Mouse (Mus musculus) heart, postnatal 0 days (tissue): ENCODE data around the gene Sema5a. TPM values are rescaled to one million over a fixed set of nuclear protein-coding genes. Genes with fewer than 3 reads are reported as not detected.
A peak's percentile ranks its signal among the peaks of the same experiment; 100 is the strongest.

Experiments used
- ATAC-seq: fragments of 200-750 bp; cut with Nextera tagmentation; 2 replicates; pipeline ENCODE4 v1.8.0; 2017; ENCODE audit warnings: low read depth, moderate number of reproducible peaks, moderate library complexity; ENCODE audit not compliant: insufficient read depth
- DNase-seq: peaks from one replicate; pipeline ENCODE4 v3.0.0-alpha.2; 2016; ENCODE audit warnings: low spot score
- H3K27ac ChIP-seq: fragments of 300-500 bp; sonication (generic); 2 replicates; pipeline ENCODE4 v1.5.1; 2014; ENCODE audit warnings: low read depth, mild to moderate bottlenecking
- H3K27me3 ChIP-seq: fragments of 300-500 bp; sonication (generic); 2 replicates; pipeline ENCODE4 v1.6.1; 2014; ENCODE audit warnings: low read length, mixed read lengths; ENCODE audit not compliant: control insufficient read depth, insufficient read depth
- H3K36me3 ChIP-seq: fragments of 300-500 bp; sonication (generic); replicated peaks from 2 replicates; pipeline ENCODE4 v1.6.1; 2014; ENCODE audit warnings: low read length, mixed read lengths; ENCODE audit not compliant: control insufficient read depth, insufficient read depth
- H3K4me1 ChIP-seq: fragments of 300-500 bp; sonication (generic); 2 replicates; pipeline ENCODE4 v1.6.1; 2014; ENCODE audit warnings: antibody characterized with exemption; ENCODE audit not compliant: control insufficient read depth, insufficient read depth
- H3K4me2 ChIP-seq: fragments of 300-500 bp; sonication (generic); 2 replicates; pipeline ENCODE4 v1.6.1; 2014; ENCODE audit warnings: low read depth, mild to moderate bottlenecking, low read length, moderate library complexity
- H3K4me3 ChIP-seq: fragments of 300-500 bp; sonication (generic); 2 replicates; pipeline ENCODE4 v1.5.1; 2014; ENCODE audit warnings: low read depth, low read length
- H3K9ac ChIP-seq: fragments of 300-500 bp; sonication (generic); replicated peaks from 2 replicates; pipeline ENCODE4 v1.6.1; 2014; ENCODE audit warnings: low read depth, low read length, mixed read lengths
- H3K9me3 ChIP-seq: fragments of 300-500 bp; sonication (generic); replicated peaks from 2 replicates; pipeline ENCODE4 v1.6.1; 2016; ENCODE audit warnings: low read length; ENCODE audit not compliant: control insufficient read depth
- CTCF ChIP-seq: IDR thresholded peaks from 2 replicates; pipeline ENCODE4 v1.5.1; 2016; ENCODE audit warnings: antibody characterized with exemption, control low read depth, low read depth
- EP300 ChIP-seq: IDR thresholded peaks from 2 replicates; pipeline ENCODE4 v1.6.1; 2016; ENCODE audit warnings: antibody characterized with exemption, low read depth
- WGBS: fragments of 180-500 bp; shearing (Covaris S2); extraction: QIAGEN DNeasy Blood & Tissue Kit; methylation state at CpG from one replicate; pipeline ENCODE4 v1.1.7; 2014; 5-methylcytosine and 5-hydroxymethylcytosine counted together
- polyA plus RNA-seq: library from polyadenylated mRNA; unstranded; fragments of >200 nt; fragmentation: Nextera tagmentation; extraction: Ambion mirVana; gene quantifications from 2 replicates; pipeline ENCODE4 v1.2.1, GENCODE M21; 2015
- total RNA-seq: library from RNA; depleted of rRNA; stranded (reverse); fragments of >200 nt; gene quantifications from 2 replicates; pipeline ENCODE4 v1.2.3, GENCODE M21; 2014; ENCODE audit warnings: low replicate concordance

Gene Sema5a
- total and polyA plus RNA-seq, 2 experiments from 2014 or later = 3.7 to 11.5 TPM

DNA sequence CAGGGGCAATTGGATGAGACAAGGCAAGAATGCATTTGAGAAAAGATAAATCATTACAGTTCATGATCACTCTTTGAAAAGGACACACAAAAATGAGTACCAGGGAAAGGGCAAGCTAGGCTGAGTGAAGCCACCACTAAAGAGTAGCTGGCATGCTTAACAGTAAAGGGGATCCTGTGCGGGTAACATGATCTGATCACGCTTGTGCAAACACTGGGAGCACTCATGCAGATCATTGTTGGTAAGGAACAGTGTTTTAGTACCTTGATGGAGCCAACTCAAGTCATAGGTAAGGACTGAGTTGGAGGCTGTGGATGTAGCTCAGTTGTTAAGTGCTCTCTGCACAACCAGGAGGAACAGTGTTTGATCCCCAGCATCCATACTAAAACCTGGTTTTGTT lies 273.3 kb downstream of the Sema5a start:
- Histone ChIP-seq H3K9ac (no peak overlapping the region), H3K4me1 (peaks cover 9% of the 10 kb centered on the region; the same call in 1 of the 2 replicates), H3K4me3 (no peak overlapping the region), H3K4me2 (no peak overlapping the region), H3K27me3 (no peaks in the 10 kb centered on the region), H3K27ac (no peak overlapping the region), H3K9me3 (no peaks in the 10 kb centered on the region), H3K36me3 (no peaks in the 10 kb centered on the region)
- ATAC-seq = no peak
- 69% methylated on average over 2 of the region's 2 CpGs for WGBS
- no peak for DNase-seq
- no peak for TF ChIP-seq CTCF
- TF ChIP-seq EP300 = no peak

DNA sequence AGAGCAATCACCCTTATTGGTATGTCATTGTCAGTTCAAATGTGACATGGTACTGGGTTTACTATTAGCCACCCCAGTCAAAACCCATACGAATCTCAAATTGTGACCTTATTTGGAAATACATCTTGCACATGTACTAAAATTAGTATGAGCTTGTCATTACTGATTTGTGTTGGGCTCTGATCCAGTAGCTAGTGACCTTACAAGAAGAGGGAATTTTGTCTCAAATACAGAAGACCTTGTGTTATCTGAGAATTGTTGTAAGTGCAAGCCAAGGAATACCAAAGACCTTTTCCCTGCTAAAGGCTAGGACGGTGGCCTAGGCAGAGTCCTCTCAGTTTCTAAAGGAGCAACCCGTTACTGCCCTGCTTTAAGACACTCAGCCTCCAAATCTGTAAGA lies 287.9 kb downstream of the Sema5a start:
- TF ChIP-seq EP300 (no peak), CTCF (no peak)
- ATAC-seq (peak; percentile 80), DNase-seq (peak; percentile 82)
- no peak overlapping the region for H3K4me3 ChIP-seq
- 32% methylated on average over 3 of the region's 3 CpGs for WGBS
- no peak overlapping the region for H3K4me2 ChIP-seq
- H3K36me3 ChIP-seq = no peaks in the 10 kb centered on the region
- H3K9ac ChIP-seq = no peak overlapping the region
- peak overlapping the region; percentile 64 for H3K27ac ChIP-seq
- no peaks in the 10 kb centered on the region for H3K27me3 ChIP-seq
- no peaks in the 10 kb centered on the region for H3K9me3 ChIP-seq
- 0 out of 2 replicates have a peak, but pooled peaks cover 13% of the 10 kb centered on the region for H3K4me1 ChIP-seq

DNA sequence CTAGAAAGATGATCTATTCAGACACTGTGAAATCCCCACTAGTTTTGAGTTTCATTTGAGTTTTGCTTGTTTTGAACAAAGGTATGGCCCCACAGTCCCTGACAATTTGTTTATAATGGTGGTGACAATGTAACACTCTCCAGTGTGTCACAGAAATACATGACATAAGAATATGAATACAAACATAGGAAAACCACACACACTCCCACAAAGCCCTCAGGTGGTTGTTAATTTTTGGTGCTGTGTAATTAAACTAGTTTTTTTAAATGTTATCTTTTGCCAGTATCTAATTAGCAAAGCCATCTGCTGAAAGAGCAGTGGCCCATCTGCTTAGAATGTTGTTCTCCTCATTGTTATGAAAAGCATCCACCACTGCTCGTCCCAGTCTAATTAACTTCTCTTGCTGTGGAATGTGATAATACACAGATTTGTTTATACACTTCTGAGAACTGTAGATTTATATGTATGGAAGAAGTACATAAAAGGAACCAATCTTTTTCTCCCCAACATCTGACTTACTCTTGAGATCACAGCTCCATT lies 289.0 kb downstream of the Sema5a start:
- no peak for ATAC-seq
- no peak for DNase-seq
- Histone ChIP-seq H3K4me2 (no peak overlapping the region), H3K4me1 (0 out of 2 replicates have a peak, but pooled peaks cover 13% of the 10 kb centered on the region), H3K4me3 (no peak overlapping the region), H3K9me3 (no peaks in the 10 kb centered on the region), H3K9ac (no peak overlapping the region), H3K36me3 (no peaks in the 10 kb centered on the region), H3K27ac (no peak overlapping the region), H3K27me3 (no peaks in the 10 kb centered on the region)
- no peak for TF ChIP-seq CTCF
- WGBS = 59% methylated on average over 1 of the region's 1 CpGs

DNA sequence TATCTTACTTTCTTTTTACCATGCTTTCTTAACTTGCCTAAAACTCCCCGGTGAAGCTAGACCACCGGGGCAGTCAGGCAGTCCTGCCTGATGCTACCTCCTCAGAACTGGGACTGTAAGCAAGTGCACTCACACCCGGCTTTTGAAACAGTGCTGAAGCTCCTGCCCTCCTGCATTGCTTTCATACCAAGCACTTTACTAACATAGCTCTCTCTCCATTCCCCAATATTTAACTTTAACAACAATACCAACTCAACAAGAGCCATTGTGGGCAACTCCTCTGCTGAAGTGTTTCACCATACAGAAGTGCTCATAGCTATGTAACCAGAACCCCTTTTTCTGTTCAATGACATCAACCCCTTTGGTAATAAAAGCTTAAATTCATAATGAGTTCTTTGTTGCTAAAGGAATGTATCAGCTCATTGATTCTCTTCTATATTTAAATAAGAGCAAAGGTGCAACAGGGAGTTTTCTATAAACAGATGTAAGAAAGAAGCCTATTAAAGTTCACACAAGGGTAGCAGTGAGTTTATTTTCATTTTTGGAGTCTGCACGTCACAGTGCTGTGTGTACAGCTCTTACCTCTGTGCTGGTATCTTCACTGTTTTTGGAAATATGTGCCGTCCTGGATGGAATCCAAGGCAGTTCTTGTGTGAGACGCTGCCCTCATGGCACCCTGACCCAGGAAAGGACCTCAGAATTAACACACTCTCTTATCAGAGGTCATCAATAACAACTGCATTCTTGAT lies 292.3 kb downstream of the Sema5a start:
- Histone ChIP-seq H3K9ac (no peak overlapping the region), H3K4me3 (no peak overlapping the region), H3K9me3 (no peaks in the 10 kb centered on the region), H3K27ac (no peak overlapping the region), H3K4me1 (0 out of 2 replicates have a peak, but pooled peaks cover 9% of the 10 kb centered on the region), H3K27me3 (no peaks in the 10 kb centered on the region), H3K36me3 (no peaks in the 10 kb centered on the region), H3K4me2 (no peak overlapping the region)
- no peak for TF ChIP-seq EP300
- TF ChIP-seq CTCF = no peak
- DNase-seq = no peak
- 65% methylated on average over 6 of the region's 6 CpGs for WGBS
- no peak for ATAC-seq

DNA sequence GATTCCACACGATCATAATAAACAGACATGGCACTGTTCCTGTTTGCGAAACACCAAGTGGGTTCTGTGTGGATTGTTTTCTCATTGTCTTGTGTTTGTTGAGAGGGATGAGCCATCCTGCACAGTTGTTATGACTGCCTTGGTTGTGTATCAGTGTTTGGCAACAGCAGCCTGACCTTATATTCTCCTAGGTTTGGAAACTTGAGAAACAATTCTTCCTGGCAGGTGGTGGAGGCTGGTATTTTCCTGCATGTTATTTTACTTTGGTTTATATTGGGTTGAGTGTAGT lies 292.8 kb downstream of the Sema5a start:
- DNase-seq (no peak), ATAC-seq (no peak)
- no peaks in the 10 kb centered on the region for H3K27me3 ChIP-seq
- H3K36me3 ChIP-seq = no peaks in the 10 kb centered on the region
- no peak overlapping the region for H3K4me3 ChIP-seq
- 0 out of 2 replicates have a peak, but pooled peaks cover 4% of the 10 kb centered on the region for H3K4me1 ChIP-seq
- H3K27ac ChIP-seq = no peak overlapping the region
- no peak overlapping the region for H3K4me2 ChIP-seq
- TF ChIP-seq EP300 (no peak), CTCF (no peak)
- no peaks in the 10 kb centered on the region for H3K9me3 ChIP-seq
- no peak overlapping the region for H3K9ac ChIP-seq
- 76% methylated on average over 2 of the region's 2 CpGs for WGBS

DNA sequence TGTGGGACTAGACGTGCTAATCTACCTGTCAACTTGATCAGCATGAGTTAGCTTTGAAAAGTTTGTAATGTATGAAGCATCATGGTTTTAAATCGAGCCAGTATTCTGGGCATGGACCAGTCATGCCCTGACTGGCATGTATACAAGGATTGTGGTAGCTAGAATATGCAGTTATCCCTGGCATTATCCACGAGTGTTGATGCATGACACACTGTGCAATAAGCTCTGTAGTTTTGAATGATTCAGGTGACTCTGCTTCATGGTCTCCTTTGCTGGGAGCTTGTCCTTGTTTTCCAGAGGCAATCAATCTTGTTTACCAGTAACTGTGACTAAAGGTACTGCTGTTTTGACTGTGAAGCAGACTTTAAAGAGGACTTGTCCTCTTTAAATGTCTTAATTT lies 293.5 kb downstream of the Sema5a start:
- Histone ChIP-seq H3K9me3 (no peaks in the 10 kb centered on the region), H3K27ac (no peak overlapping the region), H3K4me3 (no peak overlapping the region), H3K27me3 (no peaks in the 10 kb centered on the region), H3K4me1 (no peaks in the 10 kb centered on the region), H3K36me3 (no peaks in the 10 kb centered on the region), H3K9ac (no peak overlapping the region), H3K4me2 (no peak overlapping the region)
- DNase-seq (no peak), ATAC-seq (no peak)
- 70% methylated on average over 3 of the region's 3 CpGs for WGBS
- TF ChIP-seq EP300 = no peak
- TF ChIP-seq CTCF = no peak
